Mouse (Mus musculus) ES-E14 (cell line): ENCODE results near the gene Abcc6. TPM values are rescaled to one million over a fixed set of nuclear protein-coding genes. Genes with fewer than 3 reads are reported as not detected.

ENCODE experiments used
- DNase-seq: peaks from one replicate; pipeline ENCODE4 v3.0.0-alpha.2; 2013; ENCODE audit warnings: low read depth, low spot score
- H3K27ac ChIP-seq: 2 replicates; pipeline ENCODE4 v1.5.1; 2012; ENCODE audit warnings: low read depth, mild to moderate bottlenecking, low read length, moderate library complexity, mixed read lengths; ENCODE audit not compliant: poor library complexity, insufficient read depth, severe bottlenecking
- H3K36me3 ChIP-seq: 2 replicates; pipeline ENCODE4 v1.6.1; 2012; ENCODE audit warnings: mild to moderate bottlenecking, low read length, moderate library complexity, mixed read lengths; ENCODE audit not compliant: control insufficient read depth, poor library complexity, insufficient read depth, severe bottlenecking
- H3K4me1 ChIP-seq, 2 experiments: fragments of 150-350 bp in 1 of 2; sonication (generic) in 1 of 2; 2 replicates each; pipeline ENCODE4 v1.6.1; 2012; ENCODE audit warnings: low read length in 2 of 2, mild to moderate bottlenecking in 1 of 2, mixed read lengths in 1 of 2; ENCODE audit not compliant: control insufficient read depth in 2 of 2, insufficient read depth in 2 of 2, poor library complexity in 1 of 2
- H3K4me3 ChIP-seq, 2 experiments: fragments of 150-350 bp in 1 of 2; sonication (generic) in 1 of 2; 2 replicates each; pipeline ENCODE4 v1.5.1; 2012; ENCODE audit warnings: low read length in 2 of 2, low read depth in 1 of 2, mild to moderate bottlenecking in 1 of 2, mixed read lengths in 1 of 2; ENCODE audit not compliant: insufficient read depth in 1 of 2, poor library complexity in 1 of 2, severe bottlenecking in 1 of 2
- H3K9ac ChIP-seq: 2 replicates; pipeline ENCODE4 v1.6.1; 2012; ENCODE audit warnings: low read depth, mild to moderate bottlenecking, low read length, mixed read lengths; ENCODE audit not compliant: poor library complexity, insufficient read depth, severe bottlenecking
- H3K9me3 ChIP-seq: fragments of 150-350 bp; sonication (generic); 2 replicates; pipeline ENCODE4 v1.6.1; 2012; ENCODE audit warnings: low read depth, mild to moderate bottlenecking, low read length; ENCODE audit not compliant: control insufficient read depth, insufficient read depth
- CHD2 ChIP-seq: IDR thresholded peaks from 2 replicates; pipeline ENCODE4 v1.6.1; 2014; ENCODE audit warnings: mild to moderate bottlenecking, low read depth, low read length, inconsistent platforms
- HCFC1 ChIP-seq: IDR thresholded peaks from 2 replicates; pipeline ENCODE4 v1.6.1; 2012; ENCODE audit warnings: low read length, inconsistent platforms, borderline replicate concordance; ENCODE audit not compliant: insufficient read depth
- MAFK ChIP-seq: IDR thresholded peaks from 2 replicates; pipeline ENCODE4 v1.6.1; 2014; ENCODE audit warnings: mild to moderate bottlenecking, low read depth, low read length, inconsistent platforms; ENCODE audit not compliant: insufficient read depth
- ZC3H11A ChIP-seq: IDR thresholded peaks from 2 replicates; pipeline ENCODE4 v1.6.1; 2012; ENCODE audit warnings: low read depth, mild to moderate bottlenecking, inconsistent platforms, low read length, borderline replicate concordance
- ZNF384 ChIP-seq: IDR thresholded peaks from 2 replicates; pipeline ENCODE4 v1.6.1; 2012; ENCODE audit warnings: low read depth, low read length, inconsistent platforms
- in situ Hi-C, 2 experiments: fragments of 600-800 bp; cut with MboI; formaldehyde crosslinking; loops; one replicate each; pipeline ENCODE4 v1.15.1; 2025; ENCODE audit warnings: low sequenced_read_pairs in 2 of 2, inconsistent platforms in 1 of 2; ENCODE audit not compliant: unreplicated experiment in 2 of 2
- total RNA-seq: library from RNA; depleted of rRNA; stranded (reverse); fragments of 300-350 nt; gene quantifications from 2 replicates; pipeline ENCODE4 v1.2.3, GENCODE M21; 2012

Gene Abcc6
- total RNA-seq, 1 experiment, result 4.7 TPM

- DNase-seq, result peak; percentile 54
- H3K9me3 ChIP-seq, result no peaks in the 10 kb centered on the region
- in situ Hi-C loops, result loop anchor here in 1 of 2 experiments (10.0 kb wide), 1 partner anchor 180 kb away; no protein-coding TSS in a partner anchor
- no peaks in the 10 kb centered on the region for H3K36me3 ChIP-seq
- peak overlapping the region; percentile 67 to 86 for H3K4me3 ChIP-seq
- peaks cover 5 to 17% of the 10 kb centered on the region in 2 experiments; a peak in 2 of 4 replicates for H3K4me1 ChIP-seq
- peak overlapping the region; percentile 4 for H3K27ac ChIP-seq
- peak overlapping the region; percentile 71 for H3K9ac ChIP-seq
- TF ChIP-seq MAFK, result no peak
- no peak; the same call in 1 of the 2 replicates for TF ChIP-seq HCFC1
- TF ChIP-seq ZNF384, result no peak
- TF ChIP-seq ZC3H11A, result no peak
- TF ChIP-seq CHD2, result no peak
These were observed 105.7 kb downstream of the Abcc6 start for GRCm38 (mm10) chr7:45924429-45924816.

- Histone ChIP-seq H3K4me3 (peak within 1 kb of the TSS; percentile 67 to 86), H3K9me3 (no peaks in the 10 kb centered on the region), H3K27ac (peak within 1 kb of the TSS; percentile 77), H3K4me1 (peaks cover 6 to 17% of the 10 kb centered on the region in 2 experiments; a peak in 2 of 4 replicates), H3K9ac (peak within 1 kb of the TSS; percentile 71), H3K36me3 (no peaks in the 10 kb centered on the region)
- TF ChIP-seq HCFC1, result peak; percentile 54; the same call in 1 of the 2 replicates
- TF ChIP-seq MAFK, result no peak
- TF ChIP-seq CHD2, result 0 out of 2 replicates have a peak, but pooled peaks have one; percentile 18
- DNase-seq, result peak; percentile 72
- in situ Hi-C loops, result loop anchor here in 1 of 2 experiments (10.0 kb wide), 1 partner anchor 179 kb away; no protein-coding TSS in a partner anchor
These were observed 106.2 kb downstream of the Abcc6 start, which contains the start of gene Ccdc114 for GRCm38 (mm10) chr7:45923762-45924428. Gene Ccdc114, plus strand, starts transcription at chr7:45924072.

GRCm38 (mm10) chr7:45922928-45923761 is 107.0 kb downstream of the Abcc6 start:
- DNase-seq, result peak; percentile 96
- peak overlapping the region; percentile 69 for H3K9ac ChIP-seq
- H3K4me3 ChIP-seq, result peak overlapping the region; percentile 61 to 86
- peak overlapping the region; percentile 77 for H3K27ac ChIP-seq
- no peaks in the 10 kb centered on the region for H3K36me3 ChIP-seq
- peaks cover 8 to 17% of the 10 kb centered on the region in 2 experiments; a peak in 2 of 4 replicates for H3K4me1 ChIP-seq
- in situ Hi-C loops, result loop anchor here in 1 of 2 experiments (10.0 kb wide), 1 partner anchor 178 kb away; no protein-coding TSS in a partner anchor
- H3K9me3 ChIP-seq, result no peaks in the 10 kb centered on the region
- TF ChIP-seq CHD2, result no peak
- TF ChIP-seq ZC3H11A, result no peak
- no peak for TF ChIP-seq HCFC1
- no peak for TF ChIP-seq MAFK
- TF ChIP-seq ZNF384, result no peak

GRCm38 (mm10) chr7:45921950-45922600 is 108.0 kb downstream of the Abcc6 start:
- H3K4me1 ChIP-seq, result peaks cover 8 to 28% of the 10 kb centered on the region in 2 experiments; a peak in 3 of 4 replicates
- no peak overlapping the region for H3K4me3 ChIP-seq
- no peak overlapping the region for H3K27ac ChIP-seq
- in situ Hi-C loops, result loop anchor here in 1 of 2 experiments (10.0 kb wide), 1 partner anchor 177 kb away; no protein-coding TSS in a partner anchor
- DNase-seq, result no peak
- H3K9ac ChIP-seq, result peak overlapping the region; percentile 53; the same call in 1 of the 2 replicates
- no peaks in the 10 kb centered on the region for H3K36me3 ChIP-seq
- H3K9me3 ChIP-seq, result no peaks in the 10 kb centered on the region
- TF ChIP-seq ZNF384 (no peak), CHD2 (no peak), ZC3H11A (no peak), HCFC1 (no peak), MAFK (no peak)
